Mouse (Mus musculus): ENCODE data around the gene Aasdh.

Gene Aasdh

DNA sequence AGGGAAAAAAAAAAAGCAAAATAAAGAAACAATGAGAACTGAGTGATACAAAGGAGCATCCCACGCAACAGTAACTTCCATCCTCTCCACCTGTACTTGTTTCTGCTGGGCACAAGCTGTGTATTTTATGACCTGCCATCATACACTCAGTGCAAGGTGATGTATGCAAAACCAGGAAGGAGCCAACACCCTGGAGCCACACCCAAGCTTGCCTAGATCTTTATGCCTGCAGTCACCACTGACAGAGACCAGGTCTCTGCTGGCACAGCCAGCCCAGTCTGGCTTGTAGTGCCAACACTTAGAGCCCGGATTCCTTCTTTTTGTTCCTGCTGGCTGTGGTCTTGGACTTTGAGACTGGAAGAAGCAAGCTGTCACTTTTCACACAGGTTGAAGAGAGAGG is 63.5 kb downstream of the Aasdh start:
- no peak for DNase-seq (ENCODE audit: low spot score)

DNA sequence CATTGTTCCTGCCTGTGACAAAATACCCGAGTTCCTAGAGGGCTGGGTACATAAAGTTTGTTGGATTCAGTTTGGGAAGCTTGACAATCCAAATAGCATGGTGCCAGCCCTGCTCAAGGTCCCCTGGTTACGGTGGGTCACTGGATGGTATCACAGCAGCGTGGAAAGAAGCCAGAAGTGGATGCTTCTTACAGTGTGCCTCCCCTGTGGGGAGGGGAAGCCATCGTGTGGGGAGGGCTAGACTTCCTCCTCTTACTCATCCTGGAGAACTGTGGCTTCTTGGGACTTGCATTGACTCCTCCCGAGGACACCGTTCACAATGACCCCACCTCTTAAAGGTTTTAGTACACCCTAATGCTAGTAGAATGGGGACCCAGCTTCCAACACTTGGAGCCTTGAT is 65.5 kb downstream of the Aasdh start:
- no peak for DNase-seq (ENCODE audit: low spot score)

DNA sequence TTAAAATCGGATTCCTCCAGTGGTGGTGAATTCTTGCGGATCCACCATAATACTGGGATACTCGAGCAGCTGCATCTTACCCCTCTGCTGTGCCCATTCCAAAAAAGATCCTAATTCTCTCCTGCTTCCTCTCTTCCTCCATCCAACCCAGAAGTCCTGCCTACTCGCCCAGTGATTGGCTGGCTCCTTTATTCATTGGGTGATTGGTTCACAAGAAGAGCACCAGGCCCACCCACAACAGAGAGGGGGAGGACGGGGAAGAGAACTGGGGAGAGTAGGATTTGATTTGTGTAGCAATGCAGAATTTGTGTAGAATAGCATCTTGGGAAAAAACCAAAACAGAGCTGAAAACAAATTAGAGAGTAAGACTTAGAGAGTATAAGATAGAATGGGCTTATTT is 68.3 kb downstream of the Aasdh start:
- no peak for DNase-seq (ENCODE audit: low spot score)

DNA sequence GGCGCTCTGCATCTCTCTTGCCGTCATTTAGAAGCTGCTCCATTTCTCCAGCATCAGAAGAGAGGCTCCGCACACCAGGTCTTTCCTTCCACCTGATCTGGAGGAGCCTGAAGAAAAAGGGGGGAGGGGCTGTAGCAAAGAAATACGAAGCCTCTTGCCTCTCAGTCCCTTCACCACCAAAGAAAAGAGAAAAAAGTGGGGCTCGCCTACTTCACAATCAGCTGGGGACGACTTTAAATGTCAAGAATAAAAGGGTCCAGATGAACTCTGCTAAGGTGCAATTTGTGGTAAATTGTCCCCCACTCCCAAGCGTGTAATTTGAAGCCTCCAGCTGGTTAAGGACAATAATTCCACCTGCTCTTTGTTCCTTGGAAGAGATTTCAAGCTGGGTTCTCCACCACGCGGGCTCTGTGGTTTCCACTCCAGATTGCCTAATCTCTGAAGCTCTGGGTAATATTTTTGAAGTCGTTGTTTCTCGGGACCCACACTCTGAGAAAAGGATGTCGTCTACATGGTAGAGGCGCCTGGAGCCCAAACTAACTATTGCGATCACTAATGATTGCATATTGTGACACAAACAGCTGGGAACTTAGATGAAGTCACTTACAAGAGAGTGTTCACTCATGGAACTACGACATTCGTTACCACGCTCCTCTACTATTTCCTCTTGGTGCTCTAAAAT is 72.6 kb downstream of the Aasdh start:
- DNase-seq (ENCODE audit: low spot score): no peak

DNA sequence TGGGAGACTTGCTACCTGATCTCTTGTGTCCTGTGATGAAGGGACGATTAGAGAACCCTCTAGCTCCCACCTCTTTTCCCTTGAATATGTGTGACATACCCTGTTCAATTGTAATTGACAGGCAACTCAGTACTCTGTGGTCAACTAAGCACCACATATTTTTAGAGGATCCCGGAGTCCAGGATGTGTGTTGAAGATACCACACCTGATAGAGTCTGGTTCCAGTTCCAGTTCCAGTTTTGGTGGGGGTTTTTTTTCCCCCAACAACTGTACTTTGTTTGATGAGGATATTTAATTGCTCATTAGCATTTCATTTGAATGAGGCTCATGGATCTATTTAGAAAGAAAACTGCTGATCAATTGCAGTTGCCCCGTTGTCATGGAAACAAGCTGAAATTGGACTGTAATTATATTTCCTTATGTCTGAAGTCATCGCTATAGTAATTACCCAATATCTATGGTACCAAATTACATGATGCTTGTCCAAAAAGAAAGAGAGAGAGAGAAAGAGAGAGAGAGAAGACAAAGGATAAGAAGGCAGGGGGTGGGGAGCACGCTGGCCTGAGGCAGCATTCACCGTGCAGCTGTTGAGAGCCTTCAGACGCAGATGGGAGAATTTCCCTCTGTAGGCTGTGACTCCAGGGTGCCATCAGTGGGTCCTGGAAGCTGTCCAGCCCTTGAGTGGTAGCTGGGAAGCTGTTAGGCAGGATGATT is 76.6 kb downstream of the Aasdh start:
- no peak for DNase-seq (ENCODE audit: low spot score)
